Mouse (Mus musculus) CH12.LX (cell line): ENCODE data around the gene Timm10.

Experiments used
- CHD1 ChIP-seq: IDR thresholded peaks from 2 replicates; pipeline ENCODE4 v1.6.1; 2012; ENCODE audit warnings: low read depth, low read length, improper control_type of control experiment, inconsistent platforms
- CTCF ChIP-seq, 2 experiments: IDR thresholded peaks in 1 of 2; conservative IDR thresholded peaks in 1 of 2; 2 replicates each; pipeline ENCODE4 v1.5.1; 2011 to 2012; ENCODE audit warnings: low read depth in 2 of 2, low read length in 2 of 2, improper control_type of control experiment in 1 of 2, inconsistent platforms in 1 of 2, mild to moderate bottlenecking in 1 of 2, moderate library complexity in 1 of 2
- E2F4 ChIP-seq: IDR thresholded peaks from 2 replicates; pipeline ENCODE4 v1.6.1; 2011; ENCODE audit warnings: low read depth, low read length, improper control_type of control experiment; ENCODE audit not compliant: insufficient replicate concordance
- EP300 ChIP-seq: IDR thresholded peaks from 2 replicates; pipeline ENCODE4 v1.6.1; 2011; ENCODE audit warnings: low read length, improper control_type of control experiment
- MEF2A ChIP-seq: IDR thresholded peaks from 2 replicates; pipeline ENCODE4 v1.6.1; 2014; ENCODE audit warnings: low read depth, mild to moderate bottlenecking, inconsistent platforms, low read length, improper control_type of control experiment, borderline replicate concordance
- NELFE ChIP-seq: IDR thresholded peaks from 2 replicates; pipeline ENCODE4 v1.6.1; 2011; ENCODE audit warnings: low read depth, low read length, improper control_type of control experiment
- POLR2A ChIP-seq: IDR thresholded peaks from 2 replicates; pipeline ENCODE4 v1.6.1; 2011; ENCODE audit warnings: low read depth, mild to moderate bottlenecking, improper control_type of control experiment, low read length
- RAD21 ChIP-seq: IDR thresholded peaks from 2 replicates; pipeline ENCODE4 v1.6.1; 2011; ENCODE audit warnings: low read depth, mild to moderate bottlenecking, low read length, improper control_type of control experiment, moderate library complexity
- UBTF ChIP-seq: IDR thresholded peaks from 2 replicates; pipeline ENCODE4 v1.6.1; 2012; ENCODE audit warnings: low read depth, mild to moderate bottlenecking, inconsistent platforms, low read length, improper control_type of control experiment, moderate library complexity
- ZC3H11A ChIP-seq: IDR thresholded peaks from 2 replicates; pipeline ENCODE4 v1.6.1; 2012; ENCODE audit warnings: low read depth, mild to moderate bottlenecking, inconsistent platforms, low read length, improper control_type of control experiment

- TF ChIP-seq RAD21 (no peak), CTCF (conservative IDR thresholded peaks at IDR 0.05 in 1 of 2, IDR thresholded peaks at IDR 0.05 in 1 of 2; ENCODE audit: low read depth in 2 of 2, low read length in 2 of 2) (no peak), MEF2A (peak; percentile 71), CHD1 (no peak), POLR2A (peak; percentile 78), E2F4 (no peak), ZC3H11A (no peak), NELFE (peak; percentile 75; the same call in 1 of the 2 replicates), UBTF (no peak), EP300 (no peak)
These were observed at the start of gene Timm10 for GRCm38 (mm10) chr2:84826488-84827282.
